Mouse (Mus musculus): ENCODE results near the gene Rbm47. TPM values are rescaled to one million over a fixed set of nuclear protein-coding genes. Genes with fewer than 3 reads are reported as not detected.

Gene Rbm47
- total RNA-seq, 2 experiments from 2014 or later: 54.7 to 55.9 TPM

Small RNA genes within 50 kb of the gene (microRNA-seq; reads per million reads assigned to microRNA genes)
- not detected for gene Gm25952

Other genes with a start within 250 kb of the Rbm47 start
- under 1 TPM; 0.39 to 0.76 TPM for gene Chrna9, start 238.2 kb downstream of the Rbm47 start, total RNA-seq (2021)
- gene 9130230L23Rik, start 168.8 kb downstream of the Rbm47 start, total RNA-seq (2021): not detected
- gene Nsun7, start 86.8 kb upstream of the Rbm47 start, total RNA-seq (2021): under 1 TPM; 0.39 to 0.48 TPM